In the genomic region with DNA sequence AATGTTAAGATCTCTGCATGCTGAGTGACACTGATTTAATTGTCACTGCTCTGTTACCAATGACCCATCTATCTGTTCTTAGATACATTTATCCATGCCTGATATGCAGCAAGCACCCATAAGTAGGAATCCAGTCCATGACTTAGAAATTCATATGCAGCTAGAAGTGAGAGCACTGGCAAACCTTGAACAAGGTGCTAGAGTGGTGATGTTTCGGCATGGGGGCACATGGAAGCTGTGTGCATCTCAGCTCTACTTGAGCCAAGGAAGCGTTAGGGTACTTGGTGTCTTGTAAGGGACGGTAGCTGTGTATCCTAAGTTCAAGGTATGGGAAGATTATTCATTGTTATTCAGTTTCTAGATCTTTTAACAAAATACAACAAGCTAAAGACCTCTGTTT, we compare ENCODE assay signal across 19 mouse cellular contexts.
DNase-seq lines count a peak whose midpoint lies in the region; ATAC-seq lines count a peak whose summit lies in the region.
"Had no signal": no experiment of that assay in that cellular context is flagged by ENCODE, and none has a peak within 500 bp of the region (broad histone marks: within the 10 kb centered on the region; RNA-seq: fewer than 3 reads in every experiment).

No protein-coding gene starts in this region.

- no peaks in the 10 kb centered on the region for H3K27me3 ChIP-seq in midbrain, embryonic 11.5 days (ENCODE audit: control insufficient read depth, insufficient read depth, low read length)
- H3K27me3 ChIP-seq in midbrain, embryonic 10.5 days (ENCODE audit: low read depth, poor library complexity, severe bottlenecking), result no peaks in the 10 kb centered on the region
- H3K27me3 ChIP-seq: CH12.LX, Patski had no signal

- H3K9me3 ChIP-seq in midbrain, embryonic 11.5 days (ENCODE audit: control insufficient read depth, low read length), result no peaks in the 10 kb centered on the region
- no peaks in the 10 kb centered on the region for H3K9me3 ChIP-seq in midbrain, embryonic 10.5 days (replicated peaks)

- no peaks in the 10 kb centered on the region for H3K36me3 ChIP-seq in midbrain, embryonic 11.5 days (ENCODE audit: control insufficient read depth, insufficient read depth, low read length)
- no peaks in the 10 kb centered on the region for H3K36me3 ChIP-seq in midbrain, embryonic 10.5 days
- H3K36me3 ChIP-seq: G1E had no signal

- WGBS in midbrain, embryonic 11.5 days, result 94% methylated on average over 3 of the region's 3 CpGs
- WGBS in midbrain, embryonic 10.5 days, result 93% methylated on average over 3 of the region's 3 CpGs

- H3K4me3 ChIP-seq in midbrain, embryonic 11.5 days (ENCODE audit: low read depth, low read length), result no peak overlapping the region
- no peak overlapping the region for H3K4me3 ChIP-seq in midbrain, embryonic 10.5 days

- peak; percentile 54 for DNase-seq in heart, adult 11 months
- DNase-seq in heart, adult 8-10 months (ENCODE audit: low spot score), result no peak
- peak; percentile 54 for DNase-seq in midbrain, embryonic 11.5 days (ENCODE audit: low spot score, missing footprints)
- DNase-seq in midbrain, embryonic 10.5 days (ENCODE audit: low spot score), result no peak
- DNase-seq: adrenal gland, adult 2 months; adrenal gland, adult 8-10 months; adrenal gland, postnatal 10 days; adrenal gland, postnatal 14 days; adrenal gland, postnatal 25 days; adrenal gland, postnatal 36 days; B cell, adult 2 months; cerebellum, adult 11 months; cerebellum, adult 11-12 months; cerebellum, adult 18-20 months had no signal

- H3K9ac ChIP-seq in midbrain, embryonic 11.5 days (ENCODE audit: low read length), result no peak overlapping the region

- no peak for ATAC-seq in midbrain, embryonic 11.5 days (ENCODE audit: low FRiP score)
- ATAC-seq: activated CD4-positive, CD25-positive, alpha-beta regulatory T cell, adult 4 months; CD4-positive, CD25-positive, alpha-beta regulatory T cell, adult 4 months; Patski had no signal

- H3K4me1 ChIP-seq in midbrain, embryonic 11.5 days (ENCODE audit: control insufficient read depth, insufficient read depth, low read length), result no peaks in the 10 kb centered on the region
- H3K4me1 ChIP-seq in midbrain, embryonic 10.5 days, result no peaks in the 10 kb centered on the region

- H3K27ac ChIP-seq in midbrain, embryonic 11.5 days (ENCODE audit: low read depth, low read length), result no peak overlapping the region
- H3K27ac ChIP-seq in midbrain, embryonic 10.5 days (replicated peaks), result no peak overlapping the region

- no peak overlapping the region for H3K4me2 ChIP-seq in midbrain, embryonic 11.5 days

Comparison
In these comparisons a context has a peak if more than half of its experiments do, and no peak if none do; other contexts are left out.
1. DNase-seq: peak in heart, adult 11 months (single experiment) and midbrain, embryonic 11.5 days (single experiment); none in heart, adult 8-10 months (single experiment) and midbrain, embryonic 10.5 days (single experiment).